9 mouse cellular contexts compared by ENCODE assay signal in the genomic region with DNA sequence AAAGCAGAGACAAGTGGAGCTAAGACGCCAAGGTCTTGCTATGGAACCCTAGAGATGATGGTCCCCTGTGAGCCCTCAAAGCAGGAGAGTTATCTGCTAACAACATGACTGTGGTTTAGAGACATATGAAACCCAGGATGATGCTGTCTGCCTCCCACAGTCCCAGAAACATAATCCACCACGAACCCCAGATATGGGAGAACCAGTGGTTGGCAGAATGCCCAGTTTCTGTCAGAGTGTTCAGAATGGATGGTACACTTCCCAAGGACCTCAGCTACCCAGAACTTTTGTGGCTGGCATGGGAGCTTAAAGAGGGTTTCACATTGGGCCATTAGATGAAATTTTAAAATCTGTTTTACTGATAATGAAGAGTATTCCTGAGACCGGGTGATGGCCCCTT. TPM values are rescaled to one million over a fixed set of nuclear protein-coding genes. Genes with fewer than 3 reads are reported as not detected.
DNase-seq lines count a peak whose midpoint lies in the region; ATAC-seq lines count a peak whose summit lies in the region.
"Had no signal": no experiment of that assay in that cellular context is flagged by ENCODE, and none has a peak within 500 bp of the region (broad histone marks: within the 10 kb centered on the region; RNA-seq: fewer than 3 reads in every experiment).

No protein-coding gene starts in this region.

- no peak overlapping the region for H3K9ac ChIP-seq in embryonic facial prominence, embryonic 14.5 days (ENCODE audit: low read depth, low read length)
- H3K9ac ChIP-seq: limb, embryonic 13.5 days had no signal

- no peaks in the 10 kb centered on the region for H3K9me3 ChIP-seq in embryonic facial prominence, embryonic 14.5 days (ENCODE audit: control insufficient read depth, low read length)
- H3K9me3 ChIP-seq: limb, embryonic 13.5 days had no signal

- no peak overlapping the region for H3K4me3 ChIP-seq in embryonic facial prominence, embryonic 14.5 days (ENCODE audit: low read depth, low read length)
- H3K4me3 ChIP-seq: limb, embryonic 13.5 days had no signal

- no peaks in the 10 kb centered on the region for H3K27me3 ChIP-seq in embryonic facial prominence, embryonic 14.5 days (replicated peaks; ENCODE audit: control insufficient read depth, insufficient read depth, low read length)
- H3K27me3 ChIP-seq: limb, embryonic 13.5 days had no signal

- no peak overlapping the region for H3K27ac ChIP-seq in embryonic facial prominence, embryonic 14.5 days (replicated peaks; ENCODE audit: low read depth, low read length)
- H3K27ac ChIP-seq: limb, embryonic 13.5 days had no signal

- H3K4me2 ChIP-seq in embryonic facial prominence, embryonic 14.5 days (ENCODE audit: low read depth, low read length) = no peak overlapping the region
- H3K4me2 ChIP-seq: limb, embryonic 13.5 days had no signal

- peak; percentile 39 for DNase-seq in embryo, embryonic 11 days
- no peak for DNase-seq in embryo, embryonic 9.5 days (ENCODE audit: extremely low spot score)
- peak; percentile 35 for DNase-seq in layer of hippocampus, adult 11-12 months (ENCODE audit: low spot score)
- DNase-seq in layer of hippocampus, adult 9-10 months (ENCODE audit: low spot score) = no peak
- DNase-seq in 416B (ENCODE audit: low read depth) = peak; percentile 22
- DNase-seq in embryonic facial prominence, embryonic 14.5 days (ENCODE audit: low spot score) = peak; percentile 84
- no peak for DNase-seq in thymus, postnatal 14 days

- H3K4me1 ChIP-seq in embryonic facial prominence, embryonic 14.5 days (ENCODE audit: control insufficient read depth, insufficient read depth, low read length) = peaks cover 12% of the 10 kb centered on the region

- peak; percentile 54 for ATAC-seq in embryonic facial prominence, embryonic 14.5 days (ENCODE audit: low read depth)
- ATAC-seq in cerebellum, adult (ENCODE audit: insufficient number of reproducible peaks, low FRiP score, low TSS enrichment) = no peak

- H3K36me3 ChIP-seq in embryonic facial prominence, embryonic 14.5 days (ENCODE audit: control insufficient read depth, insufficient read depth, low read length) = 0 out of 2 replicates have a peak, but pooled peaks cover 3% of the 10 kb centered on the region
- H3K36me3 ChIP-seq: limb, embryonic 13.5 days had no signal

- 32% methylated on average over 3 of the region's 3 CpGs for WGBS in embryonic facial prominence, embryonic 14.5 days

RNA-seq across cellular contexts. Expression of a gene that starts 57.1 kb away (rescaled TPM):
- 21.6 and 22.5 TPM in 2 replicates for polyA plus RNA-seq in embryonic facial prominence, embryonic 14.5 days (2014; fragmentation: Nextera tagmentation; extraction: Ambion mirVana)

Comparison
In these comparisons a context has a peak if more than half of its experiments do, and no peak if none do; other contexts are left out.
1. DNase-seq: peak in embryo, embryonic 11 days (single experiment), layer of hippocampus, adult 11-12 months (single experiment), 416B (single experiment) and embryonic facial prominence, embryonic 14.5 days (single experiment); none in embryo, embryonic 9.5 days (single experiment), layer of hippocampus, adult 9-10 months (single experiment) and thymus, postnatal 14 days (single experiment).